Mouse (Mus musculus): Measurements from ENCODE around the gene Mxra8.

GRCm38 (mm10) chr4:155838187-155839153, 1.0 kb upstream of the Mxra8 start:
- no peak for TF ChIP-seq CTCF (IDR thresholded peaks at IDR 0.05; ENCODE audit: borderline replicate concordance, insufficient read depth, low read length)
- TF ChIP-seq POLR2A (IDR thresholded peaks at IDR 0.05; ENCODE audit: low read depth, low read length): peak; percentile 46
